Mouse (Mus musculus) limb, embryonic 13.5 days (tissue): ENCODE measurements around the gene Arhgef28. TPM values are rescaled to one million over a fixed set of nuclear protein-coding genes. Genes with fewer than 3 reads are reported as not detected.
A peak's percentile ranks its signal among the peaks of the same experiment; 100 is the strongest.

Experiments
- ATAC-seq: fragments of 200-750 bp; cut with Nextera tagmentation; 2 replicates; pipeline ENCODE4 v1.8.0; 2017; ENCODE audit warnings: low read depth, moderate number of reproducible peaks, moderate TSS enrichment; ENCODE audit not compliant: low FRiP score
- H3K27ac ChIP-seq: fragments of 300-500 bp; sonication (generic); 2 replicates; pipeline ENCODE4 v1.5.1; 2015; ENCODE audit warnings: inconsistent platforms, mild to moderate bottlenecking, moderate library complexity
- H3K27me3 ChIP-seq: fragments of 300-500 bp; sonication (generic); 2 replicates; pipeline ENCODE4 v1.6.1; 2015; ENCODE audit warnings: mild to moderate bottlenecking, inconsistent platforms
- H3K36me3 ChIP-seq: fragments of 300-500 bp; sonication (generic); 2 replicates; pipeline ENCODE4 v1.6.1; 2015; ENCODE audit warnings: inconsistent platforms, mild to moderate bottlenecking, moderate library complexity
- H3K4me1 ChIP-seq: fragments of 300-500 bp; sonication (generic); 2 replicates; pipeline ENCODE4 v1.6.1; 2015; ENCODE audit warnings: inconsistent platforms
- H3K4me2 ChIP-seq: fragments of 300-500 bp; sonication (generic); replicated peaks from 2 replicates; pipeline ENCODE4 v1.6.1; 2015; ENCODE audit warnings: inconsistent platforms, mild to moderate bottlenecking, moderate library complexity
- H3K4me3 ChIP-seq: fragments of 300-500 bp; sonication (generic); 2 replicates; pipeline ENCODE4 v1.5.1; 2015; ENCODE audit warnings: moderate library complexity, mild to moderate bottlenecking, inconsistent platforms
- H3K9ac ChIP-seq: fragments of 300-500 bp; sonication (generic); 2 replicates; pipeline ENCODE4 v1.6.1; 2015; ENCODE audit warnings: mild to moderate bottlenecking, inconsistent platforms
- H3K9me3 ChIP-seq: fragments of 300-500 bp; sonication (generic); 2 replicates; pipeline ENCODE4 v1.6.1; 2016; ENCODE audit warnings: inconsistent platforms
- WGBS: fragments of 180-500 bp; shearing (Covaris S2); methylation state at CpG from one replicate; pipeline ENCODE4 v1.1.7; 2015; 5-methylcytosine and 5-hydroxymethylcytosine counted together
- polyA plus RNA-seq: library from polyadenylated mRNA; unstranded; fragments of >200 nt; fragmentation: Nextera tagmentation; extraction: Ambion mirVana; gene quantifications from 2 replicates; pipeline ENCODE4 v1.2.1, GENCODE M21; 2015

Arhgef28 gene
- polyA plus RNA-seq, 1 experiment from 2014 or later = 26.2 TPM

GRCm38 (mm10) chr13:97941909-97942680, 264.1 kb downstream of the Arhgef28 start:
- H3K36me3 ChIP-seq = peaks cover 28% of the 10 kb centered on the region
- peak overlapping the region; percentile 44; the same call in 1 of the 2 replicates for H3K27ac ChIP-seq
- no peak overlapping the region for H3K4me2 ChIP-seq
- H3K4me1 ChIP-seq = peaks cover 45% of the 10 kb centered on the region
- 74% methylated on average over 13 of the region's 13 CpGs for WGBS
- ATAC-seq = no peak
- H3K9ac ChIP-seq = no peak overlapping the region
- H3K4me3 ChIP-seq = no peak overlapping the region
- H3K9me3 ChIP-seq = no peaks in the 10 kb centered on the region
- 0 out of 2 replicates have a peak, but pooled peaks cover under 1% of the 10 kb centered on the region for H3K27me3 ChIP-seq

DNA sequence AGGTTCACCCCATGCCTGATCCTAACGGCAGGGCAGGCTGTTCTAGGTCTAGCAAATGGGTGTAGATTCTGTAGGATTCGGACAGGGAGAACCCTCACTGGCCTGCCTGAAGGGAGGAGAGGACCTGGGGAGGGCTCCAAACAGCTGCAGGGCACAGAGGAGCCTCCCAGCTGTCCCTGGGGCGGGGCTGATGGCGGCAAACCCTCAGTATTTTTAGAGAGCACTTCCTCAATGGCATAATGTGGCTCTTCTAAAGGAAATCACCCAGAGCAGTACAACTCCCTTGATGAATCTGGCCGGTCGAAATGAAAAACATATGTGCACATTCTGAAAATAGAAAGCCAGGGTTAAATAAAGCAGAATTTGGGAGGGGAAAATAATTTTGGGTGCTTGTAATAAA, 265.1 kb downstream of the Arhgef28 start:
- 18% methylated on average over 6 of the region's 6 CpGs for WGBS
- Histone ChIP-seq H3K27me3 (0 out of 2 replicates have a peak, but pooled peaks cover 4% of the 10 kb centered on the region), H3K4me1 (peaks cover 52% of the 10 kb centered on the region), H3K36me3 (peaks cover 19% of the 10 kb centered on the region), H3K27ac (peak overlapping the region; percentile 55), H3K4me3 (no peak overlapping the region), H3K4me2 (0 out of 2 replicates have a peak overlapping the region, but pooled peaks have one; percentile 11), H3K9me3 (no peaks in the 10 kb centered on the region), H3K9ac (no peak overlapping the region)
- ATAC-seq = no peak

DNA sequence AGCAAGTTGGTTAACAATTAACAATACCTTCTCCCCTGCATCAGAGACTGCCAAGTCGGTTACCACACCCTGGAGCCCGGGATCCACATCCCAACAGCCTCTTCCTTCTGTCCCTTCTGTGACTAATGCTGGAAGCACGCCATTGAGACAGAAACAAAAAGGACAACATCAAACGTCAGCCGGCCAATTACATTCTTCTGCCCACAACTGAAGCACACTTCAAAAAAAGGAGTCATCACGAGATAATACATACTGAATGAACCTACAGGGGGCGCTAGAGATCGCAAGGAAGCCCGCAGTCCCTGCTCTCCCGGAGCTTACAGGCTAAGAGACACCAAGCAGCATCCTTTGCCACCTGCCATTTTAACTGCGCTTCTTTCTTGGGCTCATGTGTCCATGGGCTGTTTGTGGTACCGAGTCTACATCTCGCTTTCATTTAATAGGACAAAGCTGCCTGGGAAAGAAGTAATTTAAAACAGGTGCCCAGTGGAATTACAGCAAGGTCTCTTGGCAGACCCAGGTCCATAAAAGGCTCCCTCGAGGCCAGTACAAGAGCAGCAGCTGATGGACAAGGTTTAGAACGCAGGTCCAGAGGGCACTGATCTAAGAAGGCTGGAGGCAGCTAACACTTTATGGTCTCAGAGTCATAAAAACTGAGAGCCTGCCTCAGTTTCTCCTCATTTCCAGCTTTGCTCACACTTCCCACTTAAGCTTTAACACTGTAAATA, 266.6 kb downstream of the Arhgef28 start:
- WGBS = 32% methylated on average over 15 of the region's 15 CpGs
- H3K9ac ChIP-seq = no peak overlapping the region
- H3K36me3 ChIP-seq = peaks cover 11% of the 10 kb centered on the region
- H3K27me3 ChIP-seq = 0 out of 2 replicates have a peak, but pooled peaks cover 4% of the 10 kb centered on the region
- H3K27ac ChIP-seq = no peak overlapping the region
- no peaks in the 10 kb centered on the region for H3K9me3 ChIP-seq
- ATAC-seq = peak; percentile 39
- H3K4me3 ChIP-seq = no peak overlapping the region
- H3K4me1 ChIP-seq = peaks cover 52% of the 10 kb centered on the region
- peak overlapping the region; percentile 25; the same call in 1 of the 2 replicates for H3K4me2 ChIP-seq

DNA sequence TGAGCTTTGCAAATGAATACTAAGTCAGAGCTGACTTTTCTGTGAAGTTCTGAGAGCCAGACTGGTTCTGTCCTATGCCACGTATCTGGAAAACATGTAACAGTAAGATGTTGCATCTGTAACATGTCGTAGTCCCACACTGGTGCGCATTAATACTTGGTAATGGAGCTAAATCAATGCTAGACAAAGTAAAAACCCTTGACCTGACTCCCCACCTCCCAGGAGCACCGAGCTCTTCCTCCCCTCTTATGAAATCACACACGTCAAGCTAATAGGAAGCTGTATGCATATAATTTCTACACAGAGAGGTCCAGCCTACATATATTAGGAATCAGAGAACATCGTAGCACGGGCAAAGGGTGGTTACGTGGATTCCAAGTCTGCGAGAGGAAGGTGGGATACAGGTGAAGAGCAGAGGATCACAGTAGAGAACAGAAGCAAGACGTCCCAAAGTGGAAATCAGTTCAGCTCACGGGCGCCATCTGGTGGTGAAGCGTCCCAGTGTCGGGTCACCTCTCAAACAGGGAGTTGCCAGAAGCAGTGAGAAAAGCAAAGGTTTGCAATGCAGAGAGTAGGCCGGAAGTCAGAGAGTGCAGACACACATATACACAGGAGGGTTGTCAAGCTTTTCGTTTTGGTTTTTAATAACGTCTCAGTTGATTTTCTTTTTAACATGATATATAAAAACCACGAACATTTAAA, 267.5 kb downstream of the Arhgef28 start:
- Histone ChIP-seq H3K9ac (no peak overlapping the region), H3K9me3 (no peaks in the 10 kb centered on the region), H3K4me1 (peaks cover 52% of the 10 kb centered on the region), H3K27me3 (0 out of 2 replicates have a peak, but pooled peaks cover 4% of the 10 kb centered on the region), H3K4me3 (no peak overlapping the region), H3K36me3 (peaks cover 3% of the 10 kb centered on the region; the same call in 1 of the 2 replicates), H3K27ac (no peak overlapping the region), H3K4me2 (no peak overlapping the region)
- ATAC-seq = peak; percentile 64; the same call in 1 of the 2 replicates
- WGBS = 35% methylated on average over 18 of the region's 18 CpGs

GRCm38 (mm10) chr13:97937919-97938318, 268.3 kb downstream of the Arhgef28 start:
- H3K36me3 ChIP-seq = no peaks in the 10 kb centered on the region
- H3K9ac ChIP-seq = no peak overlapping the region
- H3K4me1 ChIP-seq = peaks cover 51% of the 10 kb centered on the region
- H3K27me3 ChIP-seq = 0 out of 2 replicates have a peak, but pooled peaks cover 4% of the 10 kb centered on the region
- no peak overlapping the region for H3K4me3 ChIP-seq
- H3K4me2 ChIP-seq = no peak overlapping the region
- no peak overlapping the region for H3K27ac ChIP-seq
- ATAC-seq = no peak
- WGBS = 16% methylated on average over 7 of the region's 7 CpGs
- no peaks in the 10 kb centered on the region for H3K9me3 ChIP-seq

DNA sequence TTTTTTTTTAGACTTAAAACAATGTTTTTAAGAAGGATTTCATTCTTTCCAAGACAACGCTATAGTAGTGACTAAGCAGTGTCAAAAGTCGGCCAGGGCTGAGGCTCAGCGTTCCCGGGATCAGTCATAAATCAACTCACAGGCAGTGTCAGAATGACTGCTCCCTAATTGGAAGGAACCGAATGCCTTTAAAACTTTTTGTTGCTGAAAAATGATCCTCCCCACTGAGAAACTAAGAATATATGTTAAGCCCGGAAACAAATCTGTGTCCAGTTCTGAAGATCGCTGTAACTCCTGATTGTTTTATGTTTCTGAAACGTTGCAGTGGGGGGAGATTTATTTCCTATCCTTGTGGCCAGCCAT, 278.1 kb downstream of the Arhgef28 start:
- WGBS = under 1% methylated on average over 8 of the region's 8 CpGs
- Histone ChIP-seq H3K4me1 (peaks cover 73% of the 10 kb centered on the region), H3K4me3 (no peak overlapping the region), H3K27me3 (peaks cover 5% of the 10 kb centered on the region), H3K4me2 (peak overlapping the region; percentile 39), H3K36me3 (peaks cover 9% of the 10 kb centered on the region), H3K9ac (no peak overlapping the region), H3K27ac (no peak overlapping the region; the same call in 1 of the 2 replicates), H3K9me3 (no peaks in the 10 kb centered on the region)
- no peak; the same call in 1 of the 2 replicates for ATAC-seq

- peaks cover 74% of the 10 kb centered on the region for H3K4me1 ChIP-seq
- no peaks in the 10 kb centered on the region for H3K9me3 ChIP-seq
- H3K27ac ChIP-seq = peak overlapping the region; percentile 28; the same call in 1 of the 2 replicates
- H3K36me3 ChIP-seq = peaks cover 9% of the 10 kb centered on the region
- H3K4me3 ChIP-seq = no peak overlapping the region
- peaks cover 5% of the 10 kb centered on the region for H3K27me3 ChIP-seq
- peak overlapping the region; percentile 39 for H3K4me2 ChIP-seq
- WGBS = 20% methylated on average over 14 of the region's 14 CpGs
- ATAC-seq = no peak
- H3K9ac ChIP-seq = no peak overlapping the region
These were observed 278.7 kb downstream of the Arhgef28 start for GRCm38 (mm10) chr13:97927376-97928134.

GRCm38 (mm10) chr13:97926371-97926770, 279.9 kb downstream of the Arhgef28 start:
- Histone ChIP-seq H3K9ac (no peak overlapping the region), H3K27me3 (peaks cover 5% of the 10 kb centered on the region), H3K27ac (0 out of 2 replicates have a peak overlapping the region, but pooled peaks have one; percentile 22), H3K4me3 (no peak overlapping the region), H3K36me3 (peaks cover 8% of the 10 kb centered on the region), H3K4me2 (no peak overlapping the region), H3K4me1 (peaks cover 63% of the 10 kb centered on the region), H3K9me3 (no peaks in the 10 kb centered on the region)
- 74% methylated on average over 10 of the region's 10 CpGs for WGBS
- ATAC-seq = no peak

GRCm38 (mm10) chr13:97923009-97923408, 283.2 kb downstream of the Arhgef28 start:
- Histone ChIP-seq H3K4me2 (no peak overlapping the region), H3K27me3 (no peaks in the 10 kb centered on the region), H3K9ac (no peak overlapping the region), H3K9me3 (no peaks in the 10 kb centered on the region), H3K4me3 (no peak overlapping the region), H3K4me1 (peaks cover 45% of the 10 kb centered on the region), H3K36me3 (no peaks in the 10 kb centered on the region), H3K27ac (no peak overlapping the region)
- WGBS = 91% methylated on average over 5 of the region's 5 CpGs
- no peak for ATAC-seq

GRCm38 (mm10) chr13:97919590-97919989, 286.6 kb downstream of the Arhgef28 start:
- no peak overlapping the region for H3K9ac ChIP-seq
- H3K27me3 ChIP-seq = no peaks in the 10 kb centered on the region
- ATAC-seq = no peak
- no peaks in the 10 kb centered on the region for H3K9me3 ChIP-seq
- 38% methylated on average over 8 of the region's 8 CpGs for WGBS
- H3K4me2 ChIP-seq = no peak overlapping the region
- H3K36me3 ChIP-seq = no peaks in the 10 kb centered on the region
- peaks cover 21% of the 10 kb centered on the region for H3K4me1 ChIP-seq
- H3K4me3 ChIP-seq = no peak overlapping the region
- no peak overlapping the region; the same call in 1 of the 2 replicates for H3K27ac ChIP-seq
